Mouse (Mus musculus) stomach, postnatal 0 days (tissue): ENCODE data around the gene Snapc5.

Experiments used
- CTCF ChIP-seq: IDR thresholded peaks from 2 replicates; pipeline ENCODE4 v1.5.1; 2016; ENCODE audit warnings: antibody characterized with exemption, low read depth, mild to moderate bottlenecking, moderate library complexity
- EP300 ChIP-seq: optimal IDR thresholded peaks from 2 replicates; pipeline ENCODE3; 2016; ENCODE audit warnings: antibody characterized with exemption

GRCm38 (mm10) chr9:64220603-64221002 is 41.5 kb downstream of the Snapc5 start:
- TF ChIP-seq CTCF (no peak), EP300 (no peak)
